Mouse (Mus musculus) MEL (cell line): ENCODE measurements at regions not wholly inside any gene's neighbourhood (a gene's known extent, or its start where the extent isn't known, plus 50 kb on each side); places are given as distances from the start of the nearest gene placed in this dataset.

ENCODE experiments used
- DNase-seq: peaks from one replicate; pipeline ENCODE4 v3.0.0; 2011; ENCODE audit warnings: low read depth, low spot score
- H3K27ac ChIP-seq: 2 replicates; pipeline ENCODE4 v1.5.1; 2012; ENCODE audit warnings: low read depth, mild to moderate bottlenecking, control low read depth, low read length, moderate library complexity; ENCODE audit not compliant: control insufficient read depth
- H3K27me3 ChIP-seq, 2 experiments: fragments of 150-350 bp in 1 of 2; sonication (generic) in 1 of 2; 2 replicates each; pipeline ENCODE4 v1.6.1; 2012; ENCODE audit warnings: low read length in 2 of 2, mild to moderate bottlenecking in 2 of 2, improper control_type of control experiment in 1 of 2, moderate library complexity in 1 of 2; ENCODE audit not compliant: insufficient read depth in 2 of 2, control insufficient read depth in 1 of 2
- H3K36me3 ChIP-seq, 2 experiments: 2 replicates each; pipeline ENCODE4 v1.6.1; 2012 to 2014; ENCODE audit warnings: low read length in 2 of 2, improper control_type of control experiment in 1 of 2, inconsistent platforms in 1 of 2, mild to moderate bottlenecking in 1 of 2; ENCODE audit not compliant: insufficient read depth in 2 of 2, control insufficient read depth in 1 of 2
- H3K4me1 ChIP-seq, 2 experiments: fragments of 150-350 bp in 1 of 2; sonication (generic) in 1 of 2; 2 replicates each; pipeline ENCODE4 v1.6.1; 2012; ENCODE audit warnings: low read length in 2 of 2, improper control_type of control experiment in 1 of 2, mild to moderate bottlenecking in 1 of 2; ENCODE audit not compliant: insufficient read depth in 2 of 2, control insufficient read depth in 1 of 2
- H3K4me3 ChIP-seq, 2 experiments: fragments of 150-350 bp in 1 of 2; sonication (generic) in 1 of 2; 2 replicates each; pipeline ENCODE4 v1.5.1; 2012; ENCODE audit warnings: low read depth in 2 of 2, low read length in 2 of 2, mild to moderate bottlenecking in 2 of 2, moderate library complexity in 2 of 2, control low read depth in 1 of 2, improper control_type of control experiment in 1 of 2; ENCODE audit not compliant: control insufficient read depth in 1 of 2, insufficient read depth in 1 of 2
- H3K79me2 ChIP-seq: 2 replicates; pipeline ENCODE4 v1.6.1; 2012; ENCODE audit warnings: mild to moderate bottlenecking, low read length, moderate library complexity; ENCODE audit not compliant: control insufficient read depth, poor library complexity, insufficient read depth
- H3K9ac ChIP-seq: 2 replicates; pipeline ENCODE4 v1.6.1; 2012; ENCODE audit warnings: low read depth, mild to moderate bottlenecking, control low read depth, low read length, moderate library complexity; ENCODE audit not compliant: control insufficient read depth, poor library complexity, severe bottlenecking
- H3K9me3 ChIP-seq: fragments of 150-350 bp; sonication (generic); replicated peaks from 2 replicates; pipeline ENCODE4 v1.6.1; 2012; ENCODE audit warnings: mild to moderate bottlenecking, low read length, improper control_type of control experiment, moderate library complexity; ENCODE audit not compliant: insufficient read depth
- CTCF ChIP-seq, 3 experiments: IDR thresholded peaks in 2 of 3; conservative IDR thresholded peaks in 1 of 3; 2 replicates each; pipeline ENCODE4 v1.5.1; 2011 to 2012; ENCODE audit warnings: low read length in 3 of 3, low read depth in 2 of 3, mild to moderate bottlenecking in 2 of 3, improper control_type of control experiment in 1 of 3, inconsistent platforms in 1 of 3, mixed read lengths in 1 of 3, moderate library complexity in 1 of 3; ENCODE audit not compliant: control insufficient read depth in 1 of 3, insufficient read depth in 1 of 3, poor library complexity in 1 of 3, severe bottlenecking in 1 of 3
- ELF1 ChIP-seq: IDR thresholded peaks from 2 replicates; pipeline ENCODE4 v1.6.1; 2014; ENCODE audit warnings: low read depth, mild to moderate bottlenecking, inconsistent platforms, low read length, improper control_type of control experiment, moderate library complexity
- EP300 ChIP-seq, 2 experiments: IDR thresholded peaks; 2 replicates each; pipeline ENCODE4 v1.6.1; 2011; ENCODE audit warnings: improper control_type of control experiment in 2 of 2, low read length in 2 of 2, low read depth in 1 of 2, mild to moderate bottlenecking in 1 of 2
- ETS1 ChIP-seq: IDR thresholded peaks from 2 replicates; pipeline ENCODE4 v1.6.1; 2012; ENCODE audit warnings: low read depth, mild to moderate bottlenecking, inconsistent platforms, low read length, improper control_type of control experiment, moderate library complexity
- GABPA ChIP-seq: IDR thresholded peaks from 2 replicates; pipeline ENCODE4 v1.6.1; 2012; ENCODE audit warnings: low read depth, mild to moderate bottlenecking, inconsistent platforms, low read length, improper control_type of control experiment, moderate library complexity
- GATA1 ChIP-seq: IDR thresholded peaks from 2 replicates; pipeline ENCODE4 v1.6.1; 2011; ENCODE audit warnings: low read depth, low read length, improper control_type of control experiment
- HCFC1 ChIP-seq: IDR thresholded peaks from 2 replicates; pipeline ENCODE4 v1.6.1; 2012; ENCODE audit warnings: low read depth, mild to moderate bottlenecking, inconsistent platforms, low read length, improper control_type of control experiment, moderate library complexity
- JUND ChIP-seq: IDR thresholded peaks from 2 replicates; pipeline ENCODE4 v1.6.1; 2011; ENCODE audit warnings: low read depth, mild to moderate bottlenecking, improper control_type of control experiment, low read length
- MEF2A ChIP-seq: IDR thresholded peaks from 2 replicates; pipeline ENCODE4 v1.6.1; 2014; ENCODE audit warnings: low read depth, mild to moderate bottlenecking, inconsistent platforms, low read length, improper control_type of control experiment; ENCODE audit not compliant: poor library complexity, insufficient replicate concordance, severe bottlenecking; ENCODE audit errors: extremely low read depth
- MXI1 ChIP-seq: IDR thresholded peaks from 2 replicates; pipeline ENCODE4 v1.6.1; 2011; ENCODE audit warnings: mild to moderate bottlenecking, low read depth, low read length, improper control_type of control experiment
- MYC ChIP-seq: IDR thresholded peaks from 2 replicates; pipeline ENCODE4 v1.6.1; 2011; ENCODE audit warnings: low read depth, mild to moderate bottlenecking, low read length, improper control_type of control experiment, moderate library complexity
- NELFE ChIP-seq: IDR thresholded peaks from 2 replicates; pipeline ENCODE4 v1.6.1; 2011; ENCODE audit warnings: low read depth, low read length, improper control_type of control experiment
- POLR2A ChIP-seq, 2 experiments: IDR thresholded peaks; 2 replicates each; pipeline ENCODE4 v1.6.1; 2011 to 2012; ENCODE audit warnings: low read length in 2 of 2, mild to moderate bottlenecking in 2 of 2, control low read depth in 1 of 2, improper control_type of control experiment in 1 of 2, low read depth in 1 of 2, moderate library complexity in 1 of 2; ENCODE audit not compliant: control insufficient read depth in 1 of 2, insufficient read depth in 1 of 2, poor library complexity in 1 of 2
- POLR2AphosphoS2 ChIP-seq: IDR thresholded peaks from 2 replicates; pipeline ENCODE4 v1.6.1; 2011; ENCODE audit warnings: low read length, improper control_type of control experiment
- TBP ChIP-seq: IDR thresholded peaks from 2 replicates; pipeline ENCODE4 v1.8.0; 2011; ENCODE audit warnings: low read depth, low read length, improper control_type of control experiment
- UBTF ChIP-seq: IDR thresholded peaks from 2 replicates; pipeline ENCODE4 v1.6.1; 2012; ENCODE audit warnings: low read depth, mild to moderate bottlenecking, inconsistent platforms, low read length, improper control_type of control experiment, moderate library complexity, borderline replicate concordance; ENCODE audit not compliant: insufficient read depth
- USF1 ChIP-seq: IDR thresholded peaks from 2 replicates; pipeline ENCODE4 v1.6.1; 2014; ENCODE audit warnings: low read depth, mild to moderate bottlenecking, inconsistent platforms, low read length, improper control_type of control experiment, moderate library complexity
- ZC3H11A ChIP-seq: IDR thresholded peaks from 2 replicates; pipeline ENCODE4 v1.6.1; 2012; ENCODE audit warnings: low read depth, mild to moderate bottlenecking, inconsistent platforms, low read length, improper control_type of control experiment
- ZKSCAN1 ChIP-seq: IDR thresholded peaks from 2 replicates; pipeline ENCODE4 v1.6.1; 2012; ENCODE audit warnings: low read depth, mild to moderate bottlenecking, inconsistent platforms, low read length, improper control_type of control experiment, moderate library complexity

DNA sequence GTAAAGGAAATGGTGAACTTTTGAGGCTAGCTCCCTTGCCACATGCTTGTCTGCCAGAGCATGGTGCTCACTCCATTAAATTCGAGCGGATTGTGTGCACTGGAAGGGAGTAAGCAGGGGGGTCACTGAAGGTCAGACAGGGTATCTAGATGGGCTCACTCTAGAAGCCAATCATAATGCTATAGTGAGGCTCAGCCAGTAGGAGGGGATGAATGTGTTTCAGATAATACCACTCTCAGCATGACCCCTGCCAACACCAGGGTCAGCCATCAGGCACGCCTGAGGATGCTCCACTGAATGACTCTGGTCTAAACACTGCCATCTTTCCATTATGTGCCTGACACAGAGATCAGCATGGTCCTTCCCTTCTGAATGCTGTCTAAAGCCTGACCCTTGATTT is 80.3 kb upstream of the Atxn7l3b start:
- no peaks in the 10 kb centered on the region for H3K4me1 ChIP-seq
- no peak for TF ChIP-seq POLR2A (IDR thresholded peaks at IDR 0.05; ENCODE audit: control insufficient read depth in 1 of 2, insufficient read depth in 1 of 2, low read depth in 1 of 2, low read length in 2 of 2, poor library complexity in 1 of 2)
- no peak for TF ChIP-seq MEF2A
- no peak for TF ChIP-seq MXI1
- no peak for TF ChIP-seq MYC
- no peak for TF ChIP-seq ZC3H11A
- TF ChIP-seq EP300 (IDR thresholded peaks at IDR 0.05; ENCODE audit: low read depth in 1 of 2, low read length in 2 of 2) = no peak
- no peak for TF ChIP-seq POLR2AphosphoS2
- no peak for TF ChIP-seq UBTF
- TF ChIP-seq ETS1 = no peak
- no peak for TF ChIP-seq TBP
- no peak for TF ChIP-seq ELF1
- no peak for TF ChIP-seq USF1
- TF ChIP-seq CTCF (IDR thresholded peaks at IDR 0.05 in 2 of 3, conservative IDR thresholded peaks at IDR 0.05 in 1 of 3; ENCODE audit: control insufficient read depth in 1 of 3, insufficient read depth in 1 of 3, low read depth in 2 of 3, low read length in 3 of 3, poor library complexity in 1 of 3, severe bottlenecking in 1 of 3) = no peak
- no peak for TF ChIP-seq GATA1
- TF ChIP-seq NELFE = no peak
- TF ChIP-seq, all 39 proteins: peak for 0
- H3K9me3 ChIP-seq = no peaks in the 10 kb centered on the region
- H3K27me3 ChIP-seq = no peaks in the 10 kb centered on the region; a peak in 1 of 4 replicates
- H3K9ac ChIP-seq = no peak overlapping the region
- H3K36me3 ChIP-seq = no peaks in the 10 kb centered on the region
- H3K79me2 ChIP-seq = no peaks in the 10 kb centered on the region
- H3K27ac ChIP-seq = no peak overlapping the region
- no peak for DNase-seq
- H3K4me3 ChIP-seq = no peak overlapping the region

DNA sequence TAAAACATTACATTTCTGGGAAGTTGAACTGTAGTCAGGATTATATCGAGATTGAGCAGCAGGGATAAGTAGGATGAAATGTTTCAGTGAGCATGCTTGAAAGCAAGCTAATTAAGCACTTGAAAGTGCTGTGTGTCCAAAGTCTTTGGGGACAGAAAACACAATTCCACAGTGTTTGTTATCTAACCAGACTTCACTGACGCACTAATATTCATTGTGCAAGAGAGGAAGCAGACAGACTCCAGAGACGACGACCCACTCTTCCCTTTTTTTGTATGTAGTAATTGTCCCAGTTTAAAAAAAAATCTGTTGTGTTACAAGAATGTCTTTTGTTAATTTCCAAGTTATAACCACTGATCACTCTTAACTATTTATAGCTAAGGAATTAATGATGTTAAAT is 61.9 kb upstream of the Atxn7l3b start:
- H3K27ac ChIP-seq = no peak overlapping the region
- TF ChIP-seq GABPA (no peak), HCFC1 (no peak), JUND (no peak), ZKSCAN1 (no peak)
- TF ChIP-seq, all 39 proteins: peak for 0
- H3K79me2 ChIP-seq = no peaks in the 10 kb centered on the region
- H3K9me3 ChIP-seq = no peaks in the 10 kb centered on the region
- no peaks in the 10 kb centered on the region for H3K36me3 ChIP-seq
- no peak for DNase-seq
- no peak overlapping the region for H3K9ac ChIP-seq
- no peaks in the 10 kb centered on the region for H3K4me1 ChIP-seq
- no peaks in the 10 kb centered on the region for H3K27me3 ChIP-seq
- H3K4me3 ChIP-seq = no peak overlapping the region
